Mouse (Mus musculus): ENCODE measurements around the gene Cntnap1. TPM values are rescaled to one million over a fixed set of nuclear protein-coding genes. Genes with fewer than 3 reads are reported as not detected.

Cntnap1 gene
- polyA plus RNA-seq, 1 experiment from 2014 or later: 0.70 TPM

GRCm38 (mm10) chr11:101131701-101132100 lies 38.6 kb upstream of the Cntnap1 start:
- no peak overlapping the region for H3K4me3 ChIP-seq (ENCODE audit: low read depth, low read length)
- no peak overlapping the region for H3K9ac ChIP-seq (ENCODE audit: low read depth, low read length)
- no peak overlapping the region for H3K4me2 ChIP-seq
- 91% methylated on average over 6 of the region's 6 CpGs for WGBS (ENCODE audit: insufficient replicate concordance)
- peaks cover 4% of the 10 kb centered on the region for H3K36me3 ChIP-seq (ENCODE audit: control insufficient read depth, insufficient read depth, low read length)
- no peak for ATAC-seq (replicated peaks; ENCODE audit: insufficient number of reproducible peaks, low FRiP score, low TSS enrichment)
- H3K27me3 ChIP-seq (ENCODE audit: control insufficient read depth, insufficient read depth, low read length): no peaks in the 10 kb centered on the region
- H3K27ac ChIP-seq (ENCODE audit: low read depth, low read length): no peak overlapping the region
- no peaks in the 10 kb centered on the region for H3K9me3 ChIP-seq (replicated peaks; ENCODE audit: control insufficient read depth, low read length)
- H3K4me1 ChIP-seq (ENCODE audit: control insufficient read depth, insufficient read depth, low read length): peaks cover 7% of the 10 kb centered on the region; the same call in 1 of the 2 replicates

GRCm38 (mm10) chr11:101133037-101133436 lies 37.3 kb upstream of the Cntnap1 start:
- no peaks in the 10 kb centered on the region for H3K9me3 ChIP-seq (replicated peaks; ENCODE audit: control insufficient read depth, low read length)
- ATAC-seq (replicated peaks; ENCODE audit: insufficient number of reproducible peaks, low FRiP score, low TSS enrichment): no peak
- H3K27me3 ChIP-seq (ENCODE audit: control insufficient read depth, insufficient read depth, low read length): no peaks in the 10 kb centered on the region
- WGBS (ENCODE audit: insufficient replicate concordance): 50% methylated on average over 12 of the region's 12 CpGs
- H3K4me2 ChIP-seq: no peak overlapping the region
- H3K4me3 ChIP-seq (ENCODE audit: low read depth, low read length): no peak overlapping the region
- H3K27ac ChIP-seq (ENCODE audit: low read depth, low read length): no peak overlapping the region
- no peak overlapping the region for H3K9ac ChIP-seq (ENCODE audit: low read depth, low read length)
- peaks cover 7% of the 10 kb centered on the region; the same call in 1 of the 2 replicates for H3K4me1 ChIP-seq (ENCODE audit: control insufficient read depth, insufficient read depth, low read length)
- H3K36me3 ChIP-seq (ENCODE audit: control insufficient read depth, insufficient read depth, low read length): no peaks in the 10 kb centered on the region

- ATAC-seq (replicated peaks; ENCODE audit: insufficient number of reproducible peaks, low FRiP score, low TSS enrichment): no peak
- no peak overlapping the region for H3K4me3 ChIP-seq (ENCODE audit: low read depth, low read length)
- WGBS (ENCODE audit: insufficient replicate concordance): 74% methylated on average over 13 of the region's 13 CpGs
These were observed 36.0 kb upstream of the Cntnap1 start for GRCm38 (mm10) chr11:101134217-101134865.

GRCm38 (mm10) chr11:101137000-101137399 lies 33.3 kb upstream of the Cntnap1 start:
- H3K27ac ChIP-seq (ENCODE audit: low read depth, low read length): no peak overlapping the region
- 75% methylated on average over 7 of the region's 7 CpGs for WGBS (ENCODE audit: insufficient replicate concordance)
- H3K27me3 ChIP-seq (ENCODE audit: control insufficient read depth, insufficient read depth, low read length): peaks cover 7% of the 10 kb centered on the region; the same call in 1 of the 2 replicates
- ATAC-seq (replicated peaks; ENCODE audit: insufficient number of reproducible peaks, low FRiP score, low TSS enrichment): no peak
- 0 out of 2 replicates have a peak, but pooled peaks cover 12% of the 10 kb centered on the region for H3K4me1 ChIP-seq (ENCODE audit: control insufficient read depth, insufficient read depth, low read length)
- no peak overlapping the region for H3K9ac ChIP-seq (ENCODE audit: low read depth, low read length)
- H3K4me2 ChIP-seq: no peak overlapping the region
- no peaks in the 10 kb centered on the region for H3K36me3 ChIP-seq (ENCODE audit: control insufficient read depth, insufficient read depth, low read length)
- no peaks in the 10 kb centered on the region for H3K9me3 ChIP-seq (replicated peaks; ENCODE audit: control insufficient read depth, low read length)
- no peak overlapping the region for H3K4me3 ChIP-seq (ENCODE audit: low read depth, low read length)

More at GRCm38 (mm10) chr11:101134217-101134865, 36.0 kb upstream of the Cntnap1 start:
- Histone ChIP-seq H3K36me3 (ENCODE audit: control insufficient read depth, insufficient read depth, low read length) (no peaks in the 10 kb centered on the region), H3K4me2 (no peak overlapping the region), H3K4me1 (ENCODE audit: control insufficient read depth, insufficient read depth, low read length) (peaks cover 13% of the 10 kb centered on the region; the same call in 1 of the 2 replicates), H3K27ac (ENCODE audit: low read depth, low read length) (no peak overlapping the region), H3K27me3 (ENCODE audit: control insufficient read depth, insufficient read depth, low read length) (0 out of 2 replicates have a peak, but pooled peaks cover under 1% of the 10 kb centered on the region), H3K9ac (ENCODE audit: low read depth, low read length) (no peak overlapping the region), H3K9me3 (replicated peaks; ENCODE audit: control insufficient read depth, low read length) (no peaks in the 10 kb centered on the region)

- H3K4me3 ChIP-seq (ENCODE audit: low read depth, low read length): no peak overlapping the region
- ATAC-seq (replicated peaks; ENCODE audit: insufficient number of reproducible peaks, low FRiP score, low TSS enrichment): no peak
These were observed 31.7 kb upstream of the Cntnap1 start for GRCm38 (mm10) chr11:101138536-101139181.

GRCm38 (mm10) chr11:101140164-101140819 lies 30.0 kb upstream of the Cntnap1 start:
- Histone ChIP-seq H3K36me3 (ENCODE audit: control insufficient read depth, insufficient read depth, low read length) (no peaks in the 10 kb centered on the region), H3K9me3 (replicated peaks; ENCODE audit: control insufficient read depth, low read length) (no peaks in the 10 kb centered on the region), H3K27ac (ENCODE audit: low read depth, low read length) (no peak overlapping the region), H3K4me3 (ENCODE audit: low read depth, low read length) (peak overlapping the region; percentile 36), H3K9ac (ENCODE audit: low read depth, low read length) (peak overlapping the region; percentile 65), H3K27me3 (ENCODE audit: control insufficient read depth, insufficient read depth, low read length) (peaks cover 7% of the 10 kb centered on the region; the same call in 1 of the 2 replicates), H3K4me2 (peak overlapping the region; percentile 69), H3K4me1 (ENCODE audit: control insufficient read depth, insufficient read depth, low read length) (peaks cover 17% of the 10 kb centered on the region)
- ATAC-seq (replicated peaks; ENCODE audit: insufficient number of reproducible peaks, low FRiP score, low TSS enrichment): 0 out of 2 replicates have a peak, but pooled peaks have one; percentile 22
- WGBS (ENCODE audit: insufficient replicate concordance): 28% methylated on average over 27 of the region's 27 CpGs

More at GRCm38 (mm10) chr11:101138536-101139181, 31.7 kb upstream of the Cntnap1 start:
- Histone ChIP-seq H3K36me3 (ENCODE audit: control insufficient read depth, insufficient read depth, low read length) (no peaks in the 10 kb centered on the region), H3K9ac (ENCODE audit: low read depth, low read length) (no peak overlapping the region), H3K4me1 (ENCODE audit: control insufficient read depth, insufficient read depth, low read length) (peaks cover 14% of the 10 kb centered on the region), H3K27me3 (ENCODE audit: control insufficient read depth, insufficient read depth, low read length) (peaks cover 7% of the 10 kb centered on the region; the same call in 1 of the 2 replicates), H3K27ac (ENCODE audit: low read depth, low read length) (no peak overlapping the region), H3K9me3 (replicated peaks; ENCODE audit: control insufficient read depth, low read length) (no peaks in the 10 kb centered on the region), H3K4me2 (peak overlapping the region; percentile 30)
- WGBS (ENCODE audit: insufficient replicate concordance): 22% methylated on average over 15 of the region's 15 CpGs

GRCm38 (mm10) chr11:101141088-101141487 lies 29.2 kb upstream of the Cntnap1 start:
- peaks cover 7% of the 10 kb centered on the region; the same call in 1 of the 2 replicates for H3K27me3 ChIP-seq (ENCODE audit: control insufficient read depth, insufficient read depth, low read length)
- no peak overlapping the region for H3K4me3 ChIP-seq (ENCODE audit: low read depth, low read length)
- H3K27ac ChIP-seq (ENCODE audit: low read depth, low read length): no peak overlapping the region
- H3K4me2 ChIP-seq: no peak overlapping the region
- H3K36me3 ChIP-seq (ENCODE audit: control insufficient read depth, insufficient read depth, low read length): no peaks in the 10 kb centered on the region
- 71% methylated on average over 8 of the region's 8 CpGs for WGBS (ENCODE audit: insufficient replicate concordance)
- ATAC-seq (replicated peaks; ENCODE audit: insufficient number of reproducible peaks, low FRiP score, low TSS enrichment): no peak
- no peak overlapping the region; the same call in 1 of the 2 replicates for H3K9ac ChIP-seq (ENCODE audit: low read depth, low read length)
- peaks cover 17% of the 10 kb centered on the region for H3K4me1 ChIP-seq (ENCODE audit: control insufficient read depth, insufficient read depth, low read length)
- H3K9me3 ChIP-seq (replicated peaks; ENCODE audit: control insufficient read depth, low read length): no peaks in the 10 kb centered on the region

- Histone ChIP-seq H3K9me3 (replicated peaks; ENCODE audit: control insufficient read depth, low read length) (no peaks in the 10 kb centered on the region), H3K27ac (ENCODE audit: low read depth, low read length) (no peak overlapping the region), H3K27me3 (ENCODE audit: control insufficient read depth, insufficient read depth, low read length) (peaks cover 7% of the 10 kb centered on the region; the same call in 1 of the 2 replicates), H3K4me3 (ENCODE audit: low read depth, low read length) (no peak overlapping the region), H3K4me2 (no peak overlapping the region), H3K9ac (ENCODE audit: low read depth, low read length) (no peak overlapping the region), H3K4me1 (ENCODE audit: control insufficient read depth, insufficient read depth, low read length) (peaks cover 17% of the 10 kb centered on the region), H3K36me3 (ENCODE audit: control insufficient read depth, insufficient read depth, low read length) (no peaks in the 10 kb centered on the region)
- 80% methylated on average over 10 of the region's 10 CpGs for WGBS (ENCODE audit: insufficient replicate concordance)
- ATAC-seq (replicated peaks; ENCODE audit: insufficient number of reproducible peaks, low FRiP score, low TSS enrichment): no peak
These were observed 27.9 kb upstream of the Cntnap1 start for GRCm38 (mm10) chr11:101142215-101142967.
